Mouse (Mus musculus) stomach, postnatal 0 days (tissue): ENCODE results near the gene Scand1.

Experiments used
- CTCF ChIP-seq: IDR thresholded peaks from 2 replicates; pipeline ENCODE4 v1.5.1; 2016; ENCODE audit warnings: antibody characterized with exemption, low read depth, mild to moderate bottlenecking, moderate library complexity
- EP300 ChIP-seq: optimal IDR thresholded peaks from 2 replicates; pipeline ENCODE3; 2016; ENCODE audit warnings: antibody characterized with exemption

- TF ChIP-seq CTCF (no peak), EP300 (no peak)
These were observed 36.9 kb upstream of the Scand1 start for GRCm38 (mm10) chr2:156349286-156349848.
